Mouse (Mus musculus): ENCODE data around the gene Pitpnm2. TPM values are rescaled to one million over a fixed set of nuclear protein-coding genes. Genes with fewer than 3 reads are reported as not detected.

The Pitpnm2 gene
- polyA plus RNA-seq, 1 experiment from 2014 or later = 3.1 TPM

GRCm38 (mm10) chr5:124100128-124101044 lies 149.2 kb downstream of the Pitpnm2 start:
- H3K9ac ChIP-seq = no peak overlapping the region
- no peaks in the 10 kb centered on the region for H3K27me3 ChIP-seq (replicated peaks)
- no peak overlapping the region for H3K4me3 ChIP-seq (replicated peaks)
- 89% methylated on average over 11 of the region's 11 CpGs for WGBS
- no peaks in the 10 kb centered on the region for H3K36me3 ChIP-seq
- no peak for ATAC-seq
- no peak overlapping the region for H3K27ac ChIP-seq
- H3K9me3 ChIP-seq = no peaks in the 10 kb centered on the region
- H3K4me2 ChIP-seq (replicated peaks) = no peak overlapping the region
- 0 out of 2 replicates have a peak, but pooled peaks cover 4% of the 10 kb centered on the region for H3K4me1 ChIP-seq (replicated peaks)

GRCm38 (mm10) chr5:124098923-124099322 lies 150.6 kb downstream of the Pitpnm2 start:
- ATAC-seq = no peak
- no peak overlapping the region for H3K4me2 ChIP-seq (replicated peaks)
- no peak overlapping the region for H3K9ac ChIP-seq
- no peak overlapping the region for H3K27ac ChIP-seq
- H3K4me1 ChIP-seq (replicated peaks) = peaks cover 10% of the 10 kb centered on the region
- no peaks in the 10 kb centered on the region for H3K9me3 ChIP-seq
- no peak overlapping the region for H3K4me3 ChIP-seq (replicated peaks)
- no peaks in the 10 kb centered on the region for H3K36me3 ChIP-seq
- WGBS = 75% methylated on average over 2 of the region's 2 CpGs
- 0 out of 2 replicates have a peak, but pooled peaks cover 4% of the 10 kb centered on the region for H3K27me3 ChIP-seq (replicated peaks)

- H3K27me3 ChIP-seq (replicated peaks) = 0 out of 2 replicates have a peak, but pooled peaks cover 5% of the 10 kb centered on the region
- peak within 1 kb of the TSS; percentile 49 for H3K9ac ChIP-seq
- peak; percentile 86 for ATAC-seq
- 0 out of 2 replicates have a peak within 1 kb of the TSS, but pooled peaks have one; percentile 17 for H3K27ac ChIP-seq
- no peaks in the 10 kb centered on the region for H3K36me3 ChIP-seq
- WGBS = under 1% methylated on average over 42 of the region's 42 CpGs
- no peaks in the 10 kb centered on the region for H3K9me3 ChIP-seq
- H3K4me3 ChIP-seq (replicated peaks) = peak within 1 kb of the TSS; percentile 47
- peaks cover 15% of the 10 kb centered on the region for H3K4me1 ChIP-seq (replicated peaks)
- H3K4me2 ChIP-seq (replicated peaks) = peak within 1 kb of the TSS; percentile 94
Observed at GRCm38 (mm10) chr5:124095596-124096232, 153.8 kb downstream of the Pitpnm2 start, which contains the start of gene Abcb9. TSS of gene Abcb9 (minus strand) at chr5:124095798.

- Histone ChIP-seq H3K4me2 (replicated peaks) (peak overlapping the region; percentile 94), H3K27me3 (replicated peaks) (0 out of 2 replicates have a peak, but pooled peaks cover 5% of the 10 kb centered on the region), H3K36me3 (no peaks in the 10 kb centered on the region), H3K4me3 (replicated peaks) (peak overlapping the region; percentile 47), H3K9ac (peak overlapping the region; percentile 49), H3K4me1 (replicated peaks) (peaks cover 15% of the 10 kb centered on the region), H3K27ac (0 out of 2 replicates have a peak overlapping the region, but pooled peaks have one; percentile 17), H3K9me3 (no peaks in the 10 kb centered on the region)
- ATAC-seq = peak; percentile 45
- WGBS = 10% methylated on average over 19 of the region's 19 CpGs
Observed at GRCm38 (mm10) chr5:124095077-124095581, 154.4 kb downstream of the Pitpnm2 start.

GRCm38 (mm10) chr5:124093852-124094604 lies 155.5 kb downstream of the Pitpnm2 start:
- 84% methylated on average over 12 of the region's 12 CpGs for WGBS
- no peaks in the 10 kb centered on the region for H3K9me3 ChIP-seq
- no peak overlapping the region for H3K4me3 ChIP-seq (replicated peaks)
- peaks cover 15% of the 10 kb centered on the region for H3K4me1 ChIP-seq (replicated peaks)
- no peak overlapping the region for H3K27ac ChIP-seq
- H3K27me3 ChIP-seq (replicated peaks) = 0 out of 2 replicates have a peak, but pooled peaks cover 5% of the 10 kb centered on the region
- H3K4me2 ChIP-seq (replicated peaks) = no peak overlapping the region
- no peaks in the 10 kb centered on the region for H3K36me3 ChIP-seq
- H3K9ac ChIP-seq = no peak overlapping the region
- no peak for ATAC-seq

- Histone ChIP-seq H3K27ac (no peak overlapping the region), H3K27me3 (replicated peaks) (0 out of 2 replicates have a peak, but pooled peaks cover 5% of the 10 kb centered on the region), H3K36me3 (no peaks in the 10 kb centered on the region), H3K4me2 (replicated peaks) (no peak overlapping the region), H3K9ac (no peak overlapping the region), H3K9me3 (no peaks in the 10 kb centered on the region), H3K4me1 (replicated peaks) (peaks cover 15% of the 10 kb centered on the region), H3K4me3 (replicated peaks) (no peak overlapping the region)
- 79% methylated on average over 11 of the region's 11 CpGs for WGBS
- ATAC-seq = no peak
Observed at GRCm38 (mm10) chr5:124093120-124093794, 156.3 kb downstream of the Pitpnm2 start.

- Histone ChIP-seq H3K4me1 (replicated peaks) (peaks cover 15% of the 10 kb centered on the region), H3K4me2 (replicated peaks) (peak overlapping the region; percentile 20), H3K9ac (no peak overlapping the region), H3K27ac (peak overlapping the region; percentile 58; the same call in 1 of the 2 replicates), H3K27me3 (replicated peaks) (0 out of 2 replicates have a peak, but pooled peaks cover 5% of the 10 kb centered on the region), H3K4me3 (replicated peaks) (no peak overlapping the region), H3K9me3 (no peaks in the 10 kb centered on the region), H3K36me3 (no peaks in the 10 kb centered on the region)
- 35% methylated on average over 9 of the region's 9 CpGs for WGBS
- peak; percentile 66 for ATAC-seq
Observed at GRCm38 (mm10) chr5:124091951-124092406, 157.6 kb downstream of the Pitpnm2 start.

GRCm38 (mm10) chr5:124089868-124090267 lies 159.7 kb downstream of the Pitpnm2 start:
- H3K4me1 ChIP-seq (replicated peaks) = peaks cover 6% of the 10 kb centered on the region
- no peaks in the 10 kb centered on the region for H3K36me3 ChIP-seq
- 0 out of 2 replicates have a peak, but pooled peaks cover 5% of the 10 kb centered on the region for H3K27me3 ChIP-seq (replicated peaks)
- no peak for ATAC-seq
- H3K4me2 ChIP-seq (replicated peaks) = no peak overlapping the region
- 82% methylated on average over 23 of the region's 23 CpGs for WGBS
- no peaks in the 10 kb centered on the region for H3K9me3 ChIP-seq
- H3K27ac ChIP-seq = no peak overlapping the region
- H3K9ac ChIP-seq = no peak overlapping the region
- no peak overlapping the region for H3K4me3 ChIP-seq (replicated peaks)

GRCm38 (mm10) chr5:124086876-124087275 lies 162.7 kb downstream of the Pitpnm2 start:
- ATAC-seq = no peak
- Histone ChIP-seq H3K36me3 (no peaks in the 10 kb centered on the region), H3K9ac (no peak overlapping the region), H3K4me1 (replicated peaks) (peaks cover 9% of the 10 kb centered on the region; the same call in 1 of the 2 replicates), H3K27ac (no peak overlapping the region), H3K9me3 (no peaks in the 10 kb centered on the region), H3K4me2 (replicated peaks) (no peak overlapping the region), H3K4me3 (replicated peaks) (no peak overlapping the region), H3K27me3 (replicated peaks) (no peaks in the 10 kb centered on the region)
- 90% methylated on average over 4 of the region's 4 CpGs for WGBS

GRCm38 (mm10) chr5:124085513-124085912 lies 164.0 kb downstream of the Pitpnm2 start:
- Histone ChIP-seq H3K27me3 (replicated peaks) (no peaks in the 10 kb centered on the region), H3K4me3 (replicated peaks) (no peak overlapping the region), H3K4me2 (replicated peaks) (no peak overlapping the region), H3K9me3 (no peaks in the 10 kb centered on the region), H3K9ac (no peak overlapping the region), H3K27ac (no peak overlapping the region), H3K36me3 (no peaks in the 10 kb centered on the region), H3K4me1 (replicated peaks) (peaks cover 10% of the 10 kb centered on the region; the same call in 1 of the 2 replicates)
- 74% methylated on average over 3 of the region's 3 CpGs for whole genome bisulfite sequencing
- no peak for ATAC-seq

GRCm38 (mm10) chr5:124084588-124085173 lies 164.9 kb downstream of the Pitpnm2 start:
- Histone ChIP-seq H3K36me3 (no peaks in the 10 kb centered on the region), H3K27ac (no peak overlapping the region), H3K9ac (no peak overlapping the region), H3K4me2 (replicated peaks) (no peak overlapping the region), H3K4me3 (replicated peaks) (no peak overlapping the region), H3K4me1 (replicated peaks) (peaks cover 10% of the 10 kb centered on the region; the same call in 1 of the 2 replicates), H3K9me3 (no peaks in the 10 kb centered on the region), H3K27me3 (replicated peaks) (no peaks in the 10 kb centered on the region)
- 41% methylated on average over 11 of the region's 11 CpGs for WGBS
- ATAC-seq = peak; percentile 72

All from intestine, embryonic 15.5 days (tissue).